Mouse (Mus musculus): ENCODE measurements around the gene Atp6v1a. TPM values are rescaled to one million over a fixed set of nuclear protein-coding genes. Genes with fewer than 3 reads are reported as not detected.

Atp6v1a gene
- total RNA-seq, 2 experiments from 2014 or later, result 546 to 614 TPM

GRCm38 (mm10) chr16:44087650-44088049, 51.9 kb downstream of the Atp6v1a start:
- no peak for DNase-seq (ENCODE audit: extremely low spot score in 1 of 2, low spot score in 1 of 2)

- DNase-seq (ENCODE audit: extremely low spot score in 1 of 2, low spot score in 1 of 2), result peak; percentile 47 to 65
Observed at GRCm38 (mm10) chr16:44063025-44063894, 76.2 kb downstream of the Atp6v1a start, which contains the start of gene Gramd1c. Gene Gramd1c, minus strand, starts transcription at chr16:44063345.

GRCm38 (mm10) chr16:44061341-44061740, 78.2 kb downstream of the Atp6v1a start:
- no peak for DNase-seq (ENCODE audit: extremely low spot score in 1 of 2, low spot score in 1 of 2)

GRCm38 (mm10) chr16:44060604-44061286, 78.8 kb downstream of the Atp6v1a start:
- DNase-seq (ENCODE audit: extremely low spot score in 1 of 2, low spot score in 1 of 2), result no peak

GRCm38 (mm10) chr16:44058745-44059144, 80.8 kb downstream of the Atp6v1a start:
- peak; percentile 61 to 88 for DNase-seq (ENCODE audit: extremely low spot score in 1 of 2, low spot score in 1 of 2)

GRCm38 (mm10) chr16:44055766-44056165, 83.7 kb downstream of the Atp6v1a start:
- no peak for DNase-seq (ENCODE audit: extremely low spot score in 1 of 2, low spot score in 1 of 2)

GRCm38 (mm10) chr16:44053265-44053664, 86.2 kb downstream of the Atp6v1a start:
- DNase-seq (ENCODE audit: extremely low spot score in 1 of 2, low spot score in 1 of 2), result no peak

GRCm38 (mm10) chr16:44052390-44052789, 87.1 kb downstream of the Atp6v1a start:
- DNase-seq (ENCODE audit: extremely low spot score in 1 of 2, low spot score in 1 of 2), result no peak

GRCm38 (mm10) chr16:44050139-44050538, 89.4 kb downstream of the Atp6v1a start:
- no peak for DNase-seq (ENCODE audit: extremely low spot score in 1 of 2, low spot score in 1 of 2)

- DNase-seq (ENCODE audit: extremely low spot score in 1 of 2, low spot score in 1 of 2), result peak in 1 of 2 experiments; percentile 18
Observed at GRCm38 (mm10) chr16:44039112-44039511, 100.4 kb downstream of the Atp6v1a start.

Other genes with a start within 250 kb of the Atp6v1a start
- gene Ccdc191, start 249.9 kb downstream of the Atp6v1a start, total RNA-seq (2021), result 1 to 10 TPM; 4.0 to 4.2 TPM
- gene Qtrt2, start 212.9 kb downstream of the Atp6v1a start, total RNA-seq (2021), result 10 to 100 TPM; 26.8 to 40.8 TPM
- 10 to 100 TPM; 40.5 to 54.2 TPM for gene Zdhhc23, start 159.9 kb downstream of the Atp6v1a start, total RNA-seq (2021)
- 1 to 10 TPM; 3.2 to 3.5 TPM for gene Gramd1c, start 76.4 kb downstream of the Atp6v1a start, total RNA-seq (2021)
- gene Naa50, start 125 bp upstream of the Atp6v1a start, total RNA-seq (2021), result 10 to 100 TPM; 55.9 to 56.1 TPM
- 10 to 100 TPM; 34.2 to 44.2 TPM for gene Usf3, start 33.5 kb upstream of the Atp6v1a start, total RNA-seq (2021)
- gene Sidt1, start 193.5 kb upstream of the Atp6v1a start, total RNA-seq (2021), result 10 to 100 TPM; 39.6 to 49.7 TPM
- 10 to 100 TPM; 15.7 to 19.1 TPM for gene Spice1, start 207.4 kb upstream of the Atp6v1a start, total RNA-seq (2021)